Mouse (Mus musculus): Measurements from ENCODE around the gene Gm5724.

The Gm5724 gene

GRCm38 (mm10) chr6:141773710-141774109, at the start of gene Gm5724:
TSS of gene Gm5724 (minus strand) at chr6:141773810.
- DNase-seq: no peak

DNA sequence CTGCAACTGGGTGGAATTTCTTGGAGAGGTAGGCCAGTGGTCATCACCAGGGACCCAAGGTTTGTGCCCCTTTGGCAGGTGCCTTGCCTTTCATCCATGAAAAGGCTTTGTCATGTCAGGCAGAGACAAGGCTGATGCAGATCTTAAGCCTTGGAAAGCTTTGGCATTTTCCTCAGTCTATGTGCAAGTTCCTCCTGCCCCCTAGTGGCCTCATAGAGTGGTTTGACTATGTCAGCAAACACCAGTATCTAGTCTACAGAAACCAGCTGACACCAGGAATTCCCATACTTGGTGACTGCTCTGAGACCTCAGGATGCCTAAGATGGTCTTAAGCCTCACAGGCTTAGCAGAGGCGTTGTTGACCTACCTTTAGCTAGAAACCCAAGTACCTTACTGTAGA, 24.2 kb upstream of the Gm5724 start:
- peak; percentile 41 for DNase-seq

GRCm38 (mm10) chr6:141774476-141774875, 866 bp upstream of the Gm5724 start:
- no peak for DNase-seq

DNA sequence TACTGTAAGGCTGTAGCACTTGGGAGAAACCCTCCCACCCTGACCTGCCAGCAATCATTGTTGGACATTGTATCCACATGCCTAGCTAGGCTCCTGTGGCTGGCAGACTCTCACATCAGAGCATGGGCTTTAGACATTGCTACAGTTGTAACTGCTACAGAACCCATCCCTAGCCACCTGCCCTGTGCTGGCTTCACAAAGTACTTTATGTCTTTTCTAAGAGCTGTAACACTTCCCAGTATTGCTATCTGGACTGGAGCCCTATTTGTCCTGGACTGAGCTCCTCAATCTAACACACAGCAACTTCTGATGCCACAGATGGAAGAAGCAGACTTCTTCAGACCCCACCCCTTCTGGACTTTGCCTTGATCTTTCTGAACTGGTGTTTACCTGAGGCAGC, 82.4 kb downstream of the Gm5724 start:
- no peak for DNase-seq

DNA sequence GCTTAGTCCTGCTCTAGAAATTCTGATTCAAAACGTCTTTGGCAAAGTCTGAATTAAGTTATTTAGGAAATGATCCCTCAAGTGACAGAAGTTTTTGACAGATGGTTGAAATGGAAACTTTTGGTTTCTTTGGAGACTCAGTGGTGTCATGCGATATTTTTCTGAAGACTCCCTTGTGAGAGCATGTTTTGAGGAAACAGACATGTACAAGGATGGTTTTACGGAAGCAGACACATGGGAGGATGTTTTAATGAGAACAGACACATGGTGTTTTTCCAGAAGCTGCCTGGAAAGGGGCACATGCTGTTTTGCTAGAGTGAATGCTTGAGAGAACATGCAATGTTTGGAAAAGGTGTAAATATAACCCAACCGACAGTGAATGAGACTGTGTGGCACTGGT, 86.6 kb downstream of the Gm5724 start:
- DNase-seq: no peak
